Mouse (Mus musculus) limb, embryonic 11.5 days (tissue): ENCODE measurements at regions not wholly inside any gene's neighbourhood (a gene's known extent, or its start where the extent isn't known, plus 50 kb on each side); places are given as distances from the start of the nearest gene placed in this dataset.

Source experiments
- ATAC-seq: fragments of 200-750 bp; cut with Nextera tagmentation; 2 replicates; pipeline ENCODE4 v1.8.0; 2017; ENCODE audit warnings: low read depth; ENCODE audit not compliant: insufficient number of reproducible peaks, low FRiP score, low TSS enrichment
- DNase-seq: peaks from one replicate; pipeline ENCODE4 v3.0.0-alpha.2; 2015; ENCODE audit warnings: low spot score
- H3K27ac ChIP-seq: fragments of 300-500 bp; sonication (generic); replicated peaks from 2 replicates; pipeline ENCODE4 v1.5.1; 2014; ENCODE audit warnings: low read depth, mild to moderate bottlenecking, low read length
- H3K27me3 ChIP-seq: fragments of 300-500 bp; sonication (generic); 2 replicates; pipeline ENCODE4 v1.6.1; 2014; ENCODE audit warnings: mild to moderate bottlenecking, low read length, mixed read lengths; ENCODE audit not compliant: control insufficient read depth, insufficient read depth
- H3K36me3 ChIP-seq: fragments of 300-500 bp; sonication (generic); 2 replicates; pipeline ENCODE4 v1.6.1; 2014; ENCODE audit warnings: mild to moderate bottlenecking, low read length, moderate library complexity, mixed read lengths; ENCODE audit not compliant: control insufficient read depth, insufficient read depth
- H3K4me1 ChIP-seq: fragments of 300-500 bp; sonication (generic); 2 replicates; pipeline ENCODE4 v1.6.1; 2014; ENCODE audit warnings: low read length, mixed read lengths; ENCODE audit not compliant: control insufficient read depth, insufficient read depth
- H3K4me2 ChIP-seq: fragments of 300-500 bp; sonication (generic); 2 replicates; pipeline ENCODE4 v1.6.1; 2014; ENCODE audit warnings: low read depth, mild to moderate bottlenecking, moderate library complexity; ENCODE audit not compliant: severe bottlenecking
- H3K4me3 ChIP-seq: fragments of 300-500 bp; sonication (generic); 2 replicates; pipeline ENCODE4 v1.5.1; 2014; ENCODE audit warnings: low read depth, low read length
- H3K9ac ChIP-seq: fragments of 300-500 bp; sonication (generic); 2 replicates; pipeline ENCODE4 v1.6.1; 2014; ENCODE audit warnings: mild to moderate bottlenecking, low read length
- H3K9me3 ChIP-seq: fragments of 300-500 bp; sonication (generic); 2 replicates; pipeline ENCODE4 v1.6.1; 2016; ENCODE audit warnings: low read length; ENCODE audit not compliant: control insufficient read depth
- WGBS: fragments of 180-500 bp; shearing (Covaris S2); extraction: QIAGEN DNeasy Blood & Tissue Kit; methylation state at CpG from one replicate; pipeline ENCODE4 v1.1.7; 2014; 5-methylcytosine and 5-hydroxymethylcytosine counted together

DNA sequence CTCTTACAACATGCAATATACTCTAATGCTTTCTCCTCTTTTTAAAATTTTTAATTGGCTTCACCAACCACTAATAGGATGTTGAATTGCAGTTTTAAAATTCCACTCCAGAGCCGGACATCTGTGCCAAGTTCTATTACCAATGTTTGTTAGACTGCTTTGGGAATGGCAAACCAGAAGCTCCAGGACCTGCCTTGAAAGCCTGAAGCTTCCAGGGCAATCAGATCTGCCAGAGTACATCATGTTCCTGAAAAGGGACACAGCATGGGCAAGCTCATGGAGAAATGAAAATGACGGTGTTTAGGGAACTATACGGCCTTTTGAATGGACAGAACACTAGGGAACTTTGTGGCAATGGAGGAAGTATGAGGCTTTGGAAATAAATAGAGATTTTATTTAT lies 187.8 kb upstream of the Spaca1 start:
- Histone ChIP-seq H3K4me2 (no peak overlapping the region), H3K9ac (no peak overlapping the region), H3K4me3 (no peak overlapping the region), H3K27ac (no peak overlapping the region), H3K9me3 (no peaks in the 10 kb centered on the region), H3K4me1 (0 out of 2 replicates have a peak, but pooled peaks cover 2% of the 10 kb centered on the region), H3K36me3 (no peaks in the 10 kb centered on the region), H3K27me3 (no peaks in the 10 kb centered on the region)
- WGBS, result 85% methylated on average over 3 of the region's 3 CpGs
- ATAC-seq (no peak), DNase-seq (no peak)

DNA sequence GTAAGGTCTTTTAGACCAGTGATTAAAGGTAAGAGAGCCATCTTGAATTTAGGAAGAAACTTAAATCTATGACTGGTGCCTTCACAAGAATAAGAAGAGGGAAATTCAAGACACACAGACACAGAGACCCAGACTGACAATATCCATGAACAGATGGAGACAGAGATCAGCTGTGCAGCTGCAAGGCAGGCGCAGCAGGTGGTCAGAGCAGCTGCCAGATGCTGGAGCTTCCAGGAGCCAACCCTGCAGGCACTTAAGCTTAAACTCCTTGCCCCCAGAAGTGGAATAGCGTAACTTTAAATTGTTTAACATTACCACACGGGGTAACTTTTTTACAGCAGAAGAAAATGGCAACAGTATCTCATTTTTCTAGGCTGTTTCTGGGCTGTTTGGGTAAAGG lies 189.6 kb upstream of the Spaca1 start:
- 47% methylated on average over 3 of the region's 3 CpGs for WGBS
- H3K4me3 ChIP-seq, result no peak overlapping the region
- H3K9ac ChIP-seq, result no peak overlapping the region
- ATAC-seq, result no peak
- no peaks in the 10 kb centered on the region for H3K9me3 ChIP-seq
- no peak overlapping the region for H3K27ac ChIP-seq
- H3K4me1 ChIP-seq, result no peaks in the 10 kb centered on the region
- H3K4me2 ChIP-seq, result no peak overlapping the region
- H3K36me3 ChIP-seq, result no peaks in the 10 kb centered on the region
- DNase-seq, result no peak
- H3K27me3 ChIP-seq, result no peaks in the 10 kb centered on the region

DNA sequence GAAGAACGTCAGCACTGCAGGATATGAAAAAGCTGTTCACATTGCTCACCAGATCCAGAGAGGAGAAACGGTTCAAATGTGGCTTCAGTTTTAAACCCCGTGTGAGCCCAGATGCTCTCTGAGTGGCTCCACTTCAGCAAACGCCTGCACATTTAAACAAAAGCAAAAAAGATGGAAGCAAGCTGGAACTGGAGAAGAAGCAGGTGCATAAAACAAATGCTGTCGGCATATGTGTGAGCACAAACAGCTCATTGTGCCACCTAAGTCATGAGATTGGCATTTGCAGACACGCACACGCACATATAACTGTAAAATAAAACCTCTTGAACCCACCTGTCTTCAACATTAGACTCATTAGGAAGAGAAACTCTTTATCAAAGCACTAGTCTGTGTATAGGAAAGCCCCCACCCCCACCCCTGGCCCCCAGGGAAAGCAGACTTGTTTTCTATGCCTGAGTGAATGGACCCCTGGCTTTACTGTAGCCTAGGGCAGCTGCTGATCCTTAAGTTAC lies 191.1 kb upstream of the Spaca1 start:
- Histone ChIP-seq H3K27me3 (no peaks in the 10 kb centered on the region), H3K4me1 (no peaks in the 10 kb centered on the region), H3K4me2 (no peak overlapping the region), H3K9me3 (no peaks in the 10 kb centered on the region), H3K27ac (no peak overlapping the region), H3K9ac (no peak overlapping the region), H3K4me3 (no peak overlapping the region), H3K36me3 (no peaks in the 10 kb centered on the region)
- DNase-seq (no peak), ATAC-seq (peak; percentile 44; the same call in 1 of the 2 replicates)
- 45% methylated on average over 7 of the region's 7 CpGs for WGBS

DNA sequence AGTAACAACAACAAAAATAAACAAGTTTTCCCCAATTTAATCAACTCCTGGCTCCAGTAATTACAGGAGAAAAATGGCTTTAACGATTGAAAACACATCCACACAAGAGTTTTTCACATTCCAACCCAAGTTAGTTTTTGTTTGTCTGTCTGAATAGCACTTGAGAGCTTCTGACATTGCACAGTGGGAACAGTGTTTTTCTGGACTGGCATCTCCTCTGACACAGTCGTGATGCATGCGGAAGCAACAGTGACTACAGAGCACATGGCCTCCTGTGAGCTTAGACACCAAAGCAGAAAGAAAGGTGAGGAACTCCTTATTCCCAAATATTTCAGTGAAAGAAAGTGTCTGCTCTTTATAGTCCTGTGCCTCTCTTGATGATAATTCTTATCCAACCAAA lies 191.7 kb upstream of the Spaca1 start:
- no peak for DNase-seq
- H3K9ac ChIP-seq, result no peak overlapping the region
- ATAC-seq, result no peak
- H3K4me2 ChIP-seq, result no peak overlapping the region
- no peaks in the 10 kb centered on the region for H3K4me1 ChIP-seq
- no peaks in the 10 kb centered on the region for H3K36me3 ChIP-seq
- WGBS, result 73% methylated on average over 3 of the region's 3 CpGs
- H3K9me3 ChIP-seq, result no peaks in the 10 kb centered on the region
- H3K4me3 ChIP-seq, result no peak overlapping the region
- H3K27me3 ChIP-seq, result no peaks in the 10 kb centered on the region
- no peak overlapping the region for H3K27ac ChIP-seq

DNA sequence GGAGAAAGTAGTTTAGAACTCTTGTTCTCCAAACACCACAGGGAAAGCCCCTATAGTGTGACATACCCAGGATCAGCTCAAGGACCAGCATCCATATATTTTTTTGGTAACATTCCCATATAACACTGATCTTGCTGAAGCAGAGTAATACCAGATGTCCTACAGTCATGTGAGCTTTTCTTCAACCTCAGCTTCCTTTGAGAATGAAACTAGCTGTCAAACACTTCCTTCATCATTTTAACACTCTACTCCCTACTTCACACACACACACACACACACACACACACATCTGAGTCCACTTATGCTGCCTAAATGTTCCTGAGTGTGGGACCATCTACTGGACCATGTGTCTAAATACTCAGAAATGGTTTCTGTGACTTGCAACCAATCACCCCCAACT lies 209.5 kb upstream of the Spaca1 start:
- no peak overlapping the region for H3K4me2 ChIP-seq
- H3K4me1 ChIP-seq, result no peaks in the 10 kb centered on the region
- H3K4me3 ChIP-seq, result no peak overlapping the region
- ATAC-seq (no peak), DNase-seq (no peak)
- no peaks in the 10 kb centered on the region for H3K9me3 ChIP-seq
- H3K27ac ChIP-seq, result no peak overlapping the region
- H3K9ac ChIP-seq, result no peak overlapping the region
- no peaks in the 10 kb centered on the region for H3K36me3 ChIP-seq
- no peaks in the 10 kb centered on the region for H3K27me3 ChIP-seq

DNA sequence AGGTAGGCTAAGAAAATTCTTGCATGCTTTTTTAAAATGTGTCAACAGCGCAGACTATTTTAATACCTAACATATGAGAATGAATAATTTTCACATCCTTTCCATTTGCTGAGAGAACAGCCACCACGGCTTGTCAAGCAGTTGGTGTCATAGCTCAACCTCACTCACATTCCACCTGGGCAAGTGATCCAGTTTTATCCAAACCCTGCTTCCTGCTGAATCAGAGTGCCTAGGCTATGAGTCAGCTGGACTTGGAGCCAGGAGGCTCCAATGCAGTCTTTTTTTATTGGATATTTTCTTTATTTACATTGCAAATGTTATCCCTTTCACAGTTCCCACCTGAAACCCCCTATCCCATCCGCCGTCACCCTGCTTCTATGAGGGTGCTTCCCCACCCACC lies 210.5 kb upstream of the Spaca1 start:
- no peaks in the 10 kb centered on the region for H3K27me3 ChIP-seq
- H3K4me1 ChIP-seq, result no peaks in the 10 kb centered on the region
- no peak for ATAC-seq
- H3K9ac ChIP-seq, result no peak overlapping the region
- H3K4me2 ChIP-seq, result no peak overlapping the region
- no peak for DNase-seq
- 85% methylated on average over 4 of the region's 4 CpGs for WGBS
- no peak overlapping the region for H3K4me3 ChIP-seq
- no peaks in the 10 kb centered on the region for H3K9me3 ChIP-seq
- no peaks in the 10 kb centered on the region for H3K36me3 ChIP-seq
- H3K27ac ChIP-seq, result no peak overlapping the region

DNA sequence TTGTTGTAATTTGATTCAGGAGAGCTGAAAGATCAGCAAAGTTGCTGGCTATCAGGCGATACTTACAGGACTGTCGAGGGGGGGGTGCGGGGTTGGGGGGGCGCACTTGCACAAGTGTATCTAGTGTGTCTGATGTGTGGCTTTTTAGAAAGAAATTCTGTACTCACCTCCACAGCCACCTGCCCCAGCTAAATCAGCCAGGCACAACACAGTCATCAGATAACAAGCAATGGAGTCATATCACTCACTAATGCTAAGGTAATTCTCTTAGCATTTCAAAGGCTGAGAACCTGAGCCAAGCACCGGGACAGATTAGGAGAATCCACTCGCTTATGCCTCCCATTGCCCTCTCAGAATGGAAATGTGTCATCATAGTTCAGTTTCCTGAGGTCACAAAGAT lies 211.8 kb upstream of the Spaca1 start:
- H3K9ac ChIP-seq, result no peak overlapping the region
- no peaks in the 10 kb centered on the region for H3K27me3 ChIP-seq
- H3K4me3 ChIP-seq, result no peak overlapping the region
- no peaks in the 10 kb centered on the region for H3K4me1 ChIP-seq
- DNase-seq, result no peak
- H3K4me2 ChIP-seq, result no peak overlapping the region
- no peaks in the 10 kb centered on the region for H3K9me3 ChIP-seq
- no peak overlapping the region for H3K27ac ChIP-seq
- H3K36me3 ChIP-seq, result no peaks in the 10 kb centered on the region
- 65% methylated on average over 6 of the region's 6 CpGs for WGBS
- no peak for ATAC-seq

DNA sequence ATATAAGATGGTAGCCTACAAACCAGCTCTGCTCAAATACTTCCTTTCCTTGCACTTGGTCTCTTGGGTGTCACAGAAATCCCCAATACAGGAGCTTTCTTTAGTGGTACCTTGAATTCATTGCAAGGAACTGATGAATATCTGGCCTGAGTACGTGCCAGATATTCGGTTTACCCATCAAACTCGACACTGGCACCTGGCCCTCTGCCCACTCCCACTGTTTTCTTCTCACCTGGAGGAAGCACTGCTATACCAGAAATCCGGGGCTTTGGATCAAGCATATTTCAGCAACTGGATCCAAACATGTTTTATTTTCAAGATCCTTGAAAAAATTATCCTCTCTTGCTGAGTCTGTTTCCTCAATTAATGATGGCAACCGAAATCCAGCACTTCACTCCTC lies 214.4 kb upstream of the Spaca1 start:
- Histone ChIP-seq H3K9ac (no peak overlapping the region), H3K27me3 (no peaks in the 10 kb centered on the region), H3K36me3 (no peaks in the 10 kb centered on the region), H3K4me1 (no peaks in the 10 kb centered on the region), H3K4me2 (no peak overlapping the region), H3K9me3 (no peaks in the 10 kb centered on the region), H3K4me3 (no peak overlapping the region), H3K27ac (no peak overlapping the region)
- ATAC-seq (no peak), DNase-seq (no peak)
- 87% methylated on average over 5 of the region's 5 CpGs for WGBS

DNA sequence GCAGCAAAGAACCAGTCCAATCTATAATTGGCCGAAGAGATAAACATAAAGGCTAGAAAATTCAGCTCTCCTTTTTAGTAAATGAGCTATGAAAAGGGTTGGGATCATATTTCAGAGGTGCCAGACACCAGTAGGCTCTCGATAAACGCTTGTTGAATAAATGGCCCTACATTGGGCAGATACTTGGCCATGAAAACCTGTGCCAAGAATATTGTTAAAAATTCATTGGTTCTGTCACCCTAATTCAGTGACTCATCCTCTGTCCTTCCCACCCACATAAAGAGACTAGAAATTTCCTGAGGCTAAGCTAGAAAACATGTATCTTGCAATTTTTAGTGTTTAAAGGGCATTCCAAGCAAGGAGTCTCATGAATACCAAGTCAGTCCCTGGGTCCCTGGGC lies 224.3 kb upstream of the Spaca1 start:
- Histone ChIP-seq H3K27ac (no peak overlapping the region), H3K36me3 (no peaks in the 10 kb centered on the region), H3K4me3 (no peak overlapping the region), H3K27me3 (no peaks in the 10 kb centered on the region), H3K4me2 (no peak overlapping the region), H3K4me1 (no peaks in the 10 kb centered on the region), H3K9ac (no peak overlapping the region), H3K9me3 (no peaks in the 10 kb centered on the region)
- 70% methylated on average over 3 of the region's 3 CpGs for WGBS
- DNase-seq, result no peak
- no peak for ATAC-seq
